Mouse (Mus musculus) kidney, embryonic 15.5 days (tissue): ENCODE results near the gene Tsacc. TPM values are rescaled to one million over a fixed set of nuclear protein-coding genes. Genes with fewer than 3 reads are reported as not detected.
A peak's percentile ranks its signal among the peaks of the same experiment; 100 is the strongest.

Source experiments
- ATAC-seq: fragments of 200-750 bp; cut with Nextera tagmentation; replicated peaks from 2 replicates; pipeline ENCODE4 v1.8.0; 2017; ENCODE audit warnings: moderate TSS enrichment; ENCODE audit not compliant: low FRiP score
- H3K27ac ChIP-seq: fragments of 300-500 bp; sonication (generic); 2 replicates; pipeline ENCODE4 v1.5.1; 2015; ENCODE audit warnings: mild to moderate bottlenecking, inconsistent platforms
- H3K27me3 ChIP-seq: fragments of 300-500 bp; sonication (generic); 2 replicates; pipeline ENCODE4 v1.6.1; 2015; ENCODE audit warnings: inconsistent platforms
- H3K36me3 ChIP-seq: fragments of 300-500 bp; sonication (generic); 2 replicates; pipeline ENCODE4 v1.6.1; 2015; ENCODE audit warnings: inconsistent platforms
- H3K4me1 ChIP-seq: fragments of 300-500 bp; sonication (generic); 2 replicates; pipeline ENCODE4 v1.6.1; 2015; ENCODE audit warnings: inconsistent platforms
- H3K4me2 ChIP-seq: fragments of 300-500 bp; sonication (generic); 2 replicates; pipeline ENCODE4 v1.6.1; 2015; ENCODE audit warnings: moderate library complexity, mild to moderate bottlenecking, inconsistent platforms
- H3K4me3 ChIP-seq: fragments of 300-500 bp; sonication (generic); replicated peaks from 2 replicates; pipeline ENCODE4 v1.5.1; 2015; ENCODE audit warnings: mild to moderate bottlenecking, inconsistent platforms
- H3K9ac ChIP-seq: fragments of 300-500 bp; sonication (generic); 2 replicates; pipeline ENCODE4 v1.6.1; 2015; ENCODE audit warnings: mild to moderate bottlenecking, inconsistent platforms
- H3K9me3 ChIP-seq: fragments of 300-500 bp; sonication (generic); replicated peaks from 2 replicates; pipeline ENCODE4 v1.6.1; 2016; ENCODE audit warnings: inconsistent platforms
- WGBS: fragments of 180-500 bp; shearing (Covaris S2); methylation state at CpG from one replicate; pipeline ENCODE4 v1.1.7; 2015; ENCODE audit warnings: mixed read lengths; 5-methylcytosine and 5-hydroxymethylcytosine counted together
- polyA plus RNA-seq: library from polyadenylated mRNA; unstranded; fragments of >200 nt; fragmentation: Nextera tagmentation; extraction: Ambion mirVana; gene quantifications from 2 replicates; pipeline ENCODE4 v1.2.1, GENCODE M21; 2015

Tsacc gene
- polyA plus RNA-seq, 1 experiment from 2014 or later: 12.9 TPM

GRCm38 (mm10) chr3:88252739-88253138 is 44.1 kb downstream of the Tsacc start:
- H3K36me3 ChIP-seq: no peaks in the 10 kb centered on the region
- peaks cover 30% of the 10 kb centered on the region for H3K4me1 ChIP-seq
- H3K4me2 ChIP-seq: no peak overlapping the region
- no peak for ATAC-seq
- H3K27ac ChIP-seq: no peak overlapping the region
- H3K27me3 ChIP-seq: peaks cover 46% of the 10 kb centered on the region
- whole genome bisulfite sequencing: 48% methylated on average over 6 of the region's 6 CpGs
- no peak overlapping the region for H3K9ac ChIP-seq
- H3K9me3 ChIP-seq: no peaks in the 10 kb centered on the region
- no peak overlapping the region for H3K4me3 ChIP-seq

GRCm38 (mm10) chr3:88248406-88248805 is 48.4 kb downstream of the Tsacc start:
- Histone ChIP-seq H3K4me2 (no peak overlapping the region), H3K36me3 (no peaks in the 10 kb centered on the region), H3K9ac (no peak overlapping the region), H3K27ac (no peak overlapping the region), H3K4me3 (no peak overlapping the region), H3K4me1 (no peaks in the 10 kb centered on the region), H3K9me3 (no peaks in the 10 kb centered on the region), H3K27me3 (peaks cover 54% of the 10 kb centered on the region)
- ATAC-seq: no peak
- WGBS: 69% methylated on average over 11 of the region's 11 CpGs

GRCm38 (mm10) chr3:88247666-88248065 is 49.1 kb downstream of the Tsacc start:
- Histone ChIP-seq H3K9me3 (no peaks in the 10 kb centered on the region), H3K9ac (no peak overlapping the region), H3K36me3 (no peaks in the 10 kb centered on the region), H3K4me1 (no peaks in the 10 kb centered on the region), H3K4me3 (no peak overlapping the region), H3K4me2 (no peak overlapping the region), H3K27ac (no peak overlapping the region), H3K27me3 (peaks cover 54% of the 10 kb centered on the region)
- no peak for ATAC-seq
- 46% methylated on average over 9 of the region's 9 CpGs for WGBS

GRCm38 (mm10) chr3:88245811-88246210 is 51.0 kb downstream of the Tsacc start:
- Histone ChIP-seq H3K36me3 (no peaks in the 10 kb centered on the region), H3K4me1 (peaks cover 6% of the 10 kb centered on the region), H3K9ac (no peak overlapping the region), H3K27ac (no peak overlapping the region), H3K27me3 (peaks cover 67% of the 10 kb centered on the region), H3K4me3 (no peak overlapping the region), H3K9me3 (no peaks in the 10 kb centered on the region), H3K4me2 (no peak overlapping the region)
- ATAC-seq: no peak
- WGBS: 16% methylated on average over 13 of the region's 13 CpGs

- Histone ChIP-seq H3K27ac (no peak overlapping the region), H3K9ac (no peak overlapping the region), H3K4me2 (no peak overlapping the region), H3K4me3 (no peak overlapping the region), H3K4me1 (peaks cover 7% of the 10 kb centered on the region), H3K27me3 (peaks cover 85% of the 10 kb centered on the region), H3K9me3 (no peaks in the 10 kb centered on the region), H3K36me3 (no peaks in the 10 kb centered on the region)
- ATAC-seq: 0 out of 2 replicates have a peak, but pooled peaks have one; percentile 35
- WGBS: 11% methylated on average over 2 of the region's 2 CpGs
Measured at GRCm38 (mm10) chr3:88244071-88244470, 52.7 kb downstream of the Tsacc start.

- peaks cover 94% of the 10 kb centered on the region for H3K27me3 ChIP-seq
- no peak overlapping the region for H3K4me3 ChIP-seq
- no peak for ATAC-seq
- H3K4me2 ChIP-seq: no peak overlapping the region
- H3K4me1 ChIP-seq: peaks cover 7% of the 10 kb centered on the region
- no peak overlapping the region for H3K9ac ChIP-seq
- H3K9me3 ChIP-seq: no peaks in the 10 kb centered on the region
- WGBS: 2% methylated on average over 13 of the region's 13 CpGs
- H3K36me3 ChIP-seq: no peaks in the 10 kb centered on the region
- H3K27ac ChIP-seq: no peak overlapping the region
Measured at GRCm38 (mm10) chr3:88242531-88242930, 54.3 kb downstream of the Tsacc start.

- Histone ChIP-seq H3K4me1 (peaks cover 7% of the 10 kb centered on the region), H3K36me3 (no peaks in the 10 kb centered on the region), H3K4me3 (peak overlapping the region; percentile 31), H3K4me2 (peak overlapping the region; percentile 51), H3K27me3 (peaks cover 98% of the 10 kb centered on the region), H3K9ac (0 out of 2 replicates have a peak overlapping the region, but pooled peaks have one; percentile 0), H3K9me3 (no peaks in the 10 kb centered on the region), H3K27ac (no peak overlapping the region)
- WGBS: 3% methylated on average over 48 of the region's 48 CpGs
- ATAC-seq: no peak
Measured at GRCm38 (mm10) chr3:88241045-88241786, 55.6 kb downstream of the Tsacc start.

- H3K4me2 ChIP-seq: no peak overlapping the region
- WGBS: 59% methylated on average over 4 of the region's 4 CpGs
- H3K9me3 ChIP-seq: no peaks in the 10 kb centered on the region
- peaks cover 7% of the 10 kb centered on the region for H3K4me1 ChIP-seq
- no peak for ATAC-seq
- H3K36me3 ChIP-seq: no peaks in the 10 kb centered on the region
- peaks cover 93% of the 10 kb centered on the region for H3K27me3 ChIP-seq
- H3K27ac ChIP-seq: no peak overlapping the region
- no peak overlapping the region for H3K9ac ChIP-seq
- no peak overlapping the region for H3K4me3 ChIP-seq
Measured at GRCm38 (mm10) chr3:88239446-88239845, 57.4 kb downstream of the Tsacc start.

GRCm38 (mm10) chr3:88238866-88239391 is 57.9 kb downstream of the Tsacc start:
- no peak for ATAC-seq
- Histone ChIP-seq H3K36me3 (no peaks in the 10 kb centered on the region), H3K9ac (no peak overlapping the region), H3K27me3 (peaks cover 92% of the 10 kb centered on the region), H3K4me3 (no peak overlapping the region), H3K4me1 (peaks cover 10% of the 10 kb centered on the region), H3K27ac (no peak overlapping the region), H3K9me3 (no peaks in the 10 kb centered on the region), H3K4me2 (no peak overlapping the region)
- WGBS: 41% methylated on average over 8 of the region's 8 CpGs

- Histone ChIP-seq H3K9me3 (no peaks in the 10 kb centered on the region), H3K4me1 (peaks cover 11% of the 10 kb centered on the region), H3K36me3 (no peaks in the 10 kb centered on the region), H3K4me3 (no peak overlapping the region), H3K27me3 (peaks cover 91% of the 10 kb centered on the region), H3K27ac (no peak overlapping the region), H3K4me2 (0 out of 2 replicates have a peak overlapping the region, but pooled peaks have one; percentile 5), H3K9ac (no peak overlapping the region)
- ATAC-seq: no peak
- WGBS: 8% methylated on average over 10 of the region's 10 CpGs
Measured at GRCm38 (mm10) chr3:88237556-88238194, 59.1 kb downstream of the Tsacc start.

- H3K4me3 ChIP-seq: no peak overlapping the region
- ATAC-seq: no peak
- H3K9ac ChIP-seq: no peak overlapping the region
- 34% methylated on average over 6 of the region's 6 CpGs for WGBS
- H3K36me3 ChIP-seq: no peaks in the 10 kb centered on the region
- peaks cover 89% of the 10 kb centered on the region for H3K27me3 ChIP-seq
- no peak overlapping the region for H3K4me2 ChIP-seq
- no peaks in the 10 kb centered on the region for H3K9me3 ChIP-seq
- H3K27ac ChIP-seq: no peak overlapping the region
- H3K4me1 ChIP-seq: peaks cover 14% of the 10 kb centered on the region
Measured at GRCm38 (mm10) chr3:88237161-88237555, 59.6 kb downstream of the Tsacc start.

- Histone ChIP-seq H3K27me3 (peaks cover 87% of the 10 kb centered on the region), H3K9me3 (no peaks in the 10 kb centered on the region), H3K27ac (no peak overlapping the region), H3K4me2 (no peak overlapping the region), H3K4me1 (peaks cover 18% of the 10 kb centered on the region), H3K4me3 (no peak overlapping the region), H3K9ac (no peak overlapping the region), H3K36me3 (no peaks in the 10 kb centered on the region)
- WGBS: 54% methylated on average over 2 of the region's 2 CpGs
- ATAC-seq: no peak
Measured at GRCm38 (mm10) chr3:88235616-88236015, 61.2 kb downstream of the Tsacc start.
